Mouse (Mus musculus): Measurements from ENCODE around the gene 0610010F05Rik. TPM values are rescaled to one million over a fixed set of nuclear protein-coding genes. Genes with fewer than 3 reads are reported as not detected.
A peak's percentile ranks its signal among the peaks of the same experiment; 100 is the strongest.
"Not testable (repeated sequence)": the region's sequence is repeated elsewhere in the genome, so short reads cannot be mapped to it uniquely, and the experiment has no call there.

Gene 0610010F05Rik
- polyA plus RNA-seq, 1 experiment from 2014 or later, result 115 TPM

DNA sequence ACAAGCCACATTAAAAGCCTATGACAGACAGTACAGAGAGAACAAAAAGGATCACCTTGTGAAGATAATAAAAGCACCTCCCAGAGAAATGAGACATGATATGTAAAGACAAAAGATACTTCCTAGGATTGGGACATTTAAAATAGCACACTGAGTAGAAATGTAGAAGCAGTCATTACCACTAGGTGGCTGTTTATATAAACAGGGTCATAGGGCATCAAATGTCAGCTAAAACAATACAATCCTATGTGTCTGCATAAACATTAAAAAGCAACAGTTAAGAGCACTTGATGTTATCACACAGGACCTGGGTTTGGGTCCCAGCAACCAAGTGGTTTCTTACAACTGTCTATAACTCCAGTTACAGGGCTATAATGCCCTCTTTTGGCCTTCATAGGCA lies 2.8 kb downstream of the 0610010F05Rik start:
- Histone ChIP-seq H3K4me2 (ENCODE audit: low read length) (no peak overlapping the region), H3K9me3 (ENCODE audit: control insufficient read depth, low read length) (no peaks in the 10 kb centered on the region), H3K4me3 (ENCODE audit: low read length) (no peak overlapping the region), H3K4me1 (ENCODE audit: control insufficient read depth, insufficient read depth, low read depth, low read length) (peaks cover 10% of the 10 kb centered on the region), H3K9ac (ENCODE audit: low read depth, low read length) (no peak overlapping the region), H3K27ac (ENCODE audit: low read depth, low read length) (no peak overlapping the region), H3K36me3 (ENCODE audit: control insufficient read depth, insufficient read depth, low read length) (peaks cover 6% of the 10 kb centered on the region; the same call in 1 of the 2 replicates), H3K27me3 (replicated peaks; ENCODE audit: control insufficient read depth, insufficient read depth, low read length) (no peaks in the 10 kb centered on the region)
- ATAC-seq, result no peak

DNA sequence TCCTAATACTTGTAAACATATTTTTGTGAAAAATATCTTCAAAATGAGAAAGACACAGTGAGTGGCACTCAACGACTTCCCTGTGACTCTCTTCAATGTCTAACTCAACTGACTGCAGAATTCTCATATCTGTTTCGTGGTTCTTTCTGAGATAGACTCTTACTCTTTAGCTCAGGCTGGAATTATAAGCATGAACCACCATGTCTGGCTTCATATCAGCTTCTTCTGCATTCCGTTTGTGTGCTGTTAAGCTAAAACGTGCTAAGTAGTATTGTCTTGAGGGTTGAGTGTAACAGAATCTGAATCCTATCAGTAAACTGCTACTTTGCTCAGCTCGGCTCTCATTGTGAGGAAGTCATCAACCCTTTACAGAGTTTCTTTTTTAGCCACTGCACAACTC lies 14.4 kb downstream of the 0610010F05Rik start:
- no peak overlapping the region for H3K4me3 ChIP-seq (ENCODE audit: low read length)
- H3K4me1 ChIP-seq (ENCODE audit: control insufficient read depth, insufficient read depth, low read depth, low read length), result no peaks in the 10 kb centered on the region
- H3K27ac ChIP-seq (ENCODE audit: low read depth, low read length), result no peak overlapping the region
- no peak for ATAC-seq
- peaks cover 21% of the 10 kb centered on the region for H3K36me3 ChIP-seq (ENCODE audit: control insufficient read depth, insufficient read depth, low read length)
- H3K9me3 ChIP-seq (ENCODE audit: control insufficient read depth, low read length), result no peaks in the 10 kb centered on the region
- no peak overlapping the region for H3K9ac ChIP-seq (ENCODE audit: low read depth, low read length)
- no peaks in the 10 kb centered on the region for H3K27me3 ChIP-seq (replicated peaks; ENCODE audit: control insufficient read depth, insufficient read depth, low read length)
- no peak overlapping the region for H3K4me2 ChIP-seq (ENCODE audit: low read length)
- WGBS, result 87% methylated on average over 5 of the region's 5 CpGs

DNA sequence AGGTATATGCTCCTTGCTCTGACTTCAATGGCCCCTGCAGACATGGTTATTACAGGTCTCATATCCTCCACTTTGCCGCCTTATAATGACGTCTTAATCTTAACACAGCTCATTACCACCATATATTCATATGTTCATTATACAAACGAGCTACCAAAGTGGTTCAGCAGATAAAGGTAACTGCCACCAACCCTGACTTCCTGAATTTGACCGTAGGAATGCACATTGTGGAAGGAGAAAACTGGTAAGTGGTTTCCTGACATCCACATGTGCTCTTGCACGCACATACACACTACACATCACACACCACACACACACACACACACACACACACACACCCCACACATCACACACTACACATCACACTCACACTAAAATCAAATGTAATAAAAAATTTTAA lies 18.9 kb downstream of the 0610010F05Rik start:
- no peaks in the 10 kb centered on the region for H3K4me1 ChIP-seq (ENCODE audit: control insufficient read depth, insufficient read depth, low read depth, low read length)
- no peak for ATAC-seq
- no peaks in the 10 kb centered on the region for H3K27me3 ChIP-seq (replicated peaks; ENCODE audit: control insufficient read depth, insufficient read depth, low read length)
- H3K9ac ChIP-seq (ENCODE audit: low read depth, low read length), result no peak overlapping the region
- H3K4me3 ChIP-seq (ENCODE audit: low read length), result no peak overlapping the region
- no peak overlapping the region for H3K27ac ChIP-seq (ENCODE audit: low read depth, low read length)
- no peaks in the 10 kb centered on the region for H3K9me3 ChIP-seq (ENCODE audit: control insufficient read depth, low read length)
- no peak overlapping the region for H3K4me2 ChIP-seq (ENCODE audit: low read length)
- WGBS, result 87% methylated on average over 5 of the region's 5 CpGs
- peaks cover 12% of the 10 kb centered on the region for H3K36me3 ChIP-seq (ENCODE audit: control insufficient read depth, insufficient read depth, low read length)

DNA sequence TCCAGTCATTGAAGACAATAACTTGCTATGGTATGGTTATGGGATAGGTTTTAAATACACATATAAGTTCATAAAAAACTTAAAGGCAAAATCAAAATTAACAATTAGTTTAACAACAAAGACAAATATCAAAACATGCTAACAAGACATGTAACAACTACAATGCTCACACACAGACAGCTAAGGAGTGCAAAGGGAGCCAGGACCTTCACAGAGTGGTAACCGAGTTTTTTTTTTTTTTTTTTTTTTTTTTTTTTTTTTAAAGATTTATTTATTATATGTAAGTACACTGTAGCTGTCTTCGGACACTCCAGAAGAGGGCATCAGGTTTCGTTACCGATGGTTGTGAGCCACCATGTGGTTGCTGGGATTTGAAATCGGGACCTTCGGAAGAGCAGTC lies 26.1 kb downstream of the 0610010F05Rik start:
- H3K4me3 ChIP-seq (ENCODE audit: low read length); H3K27me3 ChIP-seq (replicated peaks; ENCODE audit: control insufficient read depth, insufficient read depth, low read length); H3K4me2 ChIP-seq (ENCODE audit: low read length); H3K9me3 ChIP-seq (ENCODE audit: control insufficient read depth, low read length); H3K27ac ChIP-seq (ENCODE audit: low read depth, low read length); H3K9ac ChIP-seq (ENCODE audit: low read depth, low read length); H3K4me1 ChIP-seq (ENCODE audit: control insufficient read depth, insufficient read depth, low read depth, low read length); ATAC-seq: not testable (repeated sequence)
- H3K36me3 ChIP-seq (ENCODE audit: control insufficient read depth, insufficient read depth, low read length), result peaks cover 25% of the 10 kb centered on the region
- 90% methylated on average over 6 of the region's 6 CpGs for WGBS

DNA sequence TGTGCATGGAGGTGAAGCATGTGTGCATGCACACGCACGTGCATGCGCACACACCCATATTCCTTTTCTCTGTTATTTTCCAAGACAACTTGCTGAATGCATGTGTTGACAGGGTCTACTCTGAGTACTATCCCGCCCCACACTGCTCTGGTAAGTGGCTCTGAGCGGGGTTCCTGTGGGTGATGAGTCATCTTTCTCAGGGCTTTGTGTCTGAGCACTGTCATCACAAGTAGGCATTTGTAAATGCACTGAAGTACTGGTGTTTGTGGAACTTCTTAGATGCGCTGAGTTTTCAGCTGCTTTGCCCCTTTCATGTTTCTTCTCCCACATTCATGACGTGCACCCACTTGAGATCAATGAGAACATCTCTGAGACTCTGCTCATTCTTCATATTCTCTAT lies 63.3 kb downstream of the 0610010F05Rik start:
- no peaks in the 10 kb centered on the region for H3K4me1 ChIP-seq (ENCODE audit: control insufficient read depth, insufficient read depth, low read depth, low read length)
- peaks cover 19% of the 10 kb centered on the region for H3K36me3 ChIP-seq (ENCODE audit: control insufficient read depth, insufficient read depth, low read length)

DNA sequence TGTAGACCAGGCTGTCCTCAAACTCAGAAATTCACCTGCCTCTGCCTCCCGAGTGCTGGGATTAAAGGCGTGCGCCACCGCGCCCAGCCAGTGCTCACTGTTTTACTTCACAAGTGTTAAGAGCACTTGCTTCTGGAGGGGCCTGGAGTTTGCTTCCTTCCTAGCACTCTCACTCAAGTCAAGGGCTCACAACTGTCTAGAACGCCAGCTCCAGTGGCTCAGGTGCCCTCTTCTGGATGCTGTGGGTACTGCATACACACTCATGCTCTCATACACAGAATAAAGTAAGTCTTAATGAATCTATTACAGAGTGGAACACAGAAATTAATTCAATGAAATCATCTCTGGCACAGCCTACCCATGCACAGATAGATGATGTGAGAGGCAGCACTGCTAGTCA lies 67.7 kb downstream of the 0610010F05Rik start:
- no peak overlapping the region for H3K27ac ChIP-seq (ENCODE audit: low read depth, low read length)
- peaks cover 13% of the 10 kb centered on the region for H3K36me3 ChIP-seq (ENCODE audit: control insufficient read depth, insufficient read depth, low read length)
- no peak overlapping the region for H3K4me2 ChIP-seq (ENCODE audit: low read length)
- no peaks in the 10 kb centered on the region for H3K27me3 ChIP-seq (replicated peaks; ENCODE audit: control insufficient read depth, insufficient read depth, low read length)
- peak; percentile 88 for ATAC-seq
- WGBS, result 59% methylated on average over 6 of the region's 6 CpGs
- no peak overlapping the region for H3K4me3 ChIP-seq (ENCODE audit: low read length)
- H3K9me3 ChIP-seq (ENCODE audit: control insufficient read depth, low read length), result no peaks in the 10 kb centered on the region
- no peak overlapping the region for H3K9ac ChIP-seq (ENCODE audit: low read depth, low read length)
- no peaks in the 10 kb centered on the region for H3K4me1 ChIP-seq (ENCODE audit: control insufficient read depth, insufficient read depth, low read depth, low read length)

More for the DNA sequence above, 63.3 kb downstream of the 0610010F05Rik start:
- H3K4me3 ChIP-seq (ENCODE audit: low read length), result no peak overlapping the region
- H3K27ac ChIP-seq (ENCODE audit: low read depth, low read length), result no peak overlapping the region
- no peak overlapping the region for H3K4me2 ChIP-seq (ENCODE audit: low read length)
- H3K27me3 ChIP-seq (replicated peaks; ENCODE audit: control insufficient read depth, insufficient read depth, low read length), result no peaks in the 10 kb centered on the region
- H3K9me3 ChIP-seq (ENCODE audit: control insufficient read depth, low read length), result no peaks in the 10 kb centered on the region
- ATAC-seq, result no peak
- WGBS, result 94% methylated on average over 7 of the region's 7 CpGs
- H3K9ac ChIP-seq (ENCODE audit: low read depth, low read length), result no peak overlapping the region

DNA sequence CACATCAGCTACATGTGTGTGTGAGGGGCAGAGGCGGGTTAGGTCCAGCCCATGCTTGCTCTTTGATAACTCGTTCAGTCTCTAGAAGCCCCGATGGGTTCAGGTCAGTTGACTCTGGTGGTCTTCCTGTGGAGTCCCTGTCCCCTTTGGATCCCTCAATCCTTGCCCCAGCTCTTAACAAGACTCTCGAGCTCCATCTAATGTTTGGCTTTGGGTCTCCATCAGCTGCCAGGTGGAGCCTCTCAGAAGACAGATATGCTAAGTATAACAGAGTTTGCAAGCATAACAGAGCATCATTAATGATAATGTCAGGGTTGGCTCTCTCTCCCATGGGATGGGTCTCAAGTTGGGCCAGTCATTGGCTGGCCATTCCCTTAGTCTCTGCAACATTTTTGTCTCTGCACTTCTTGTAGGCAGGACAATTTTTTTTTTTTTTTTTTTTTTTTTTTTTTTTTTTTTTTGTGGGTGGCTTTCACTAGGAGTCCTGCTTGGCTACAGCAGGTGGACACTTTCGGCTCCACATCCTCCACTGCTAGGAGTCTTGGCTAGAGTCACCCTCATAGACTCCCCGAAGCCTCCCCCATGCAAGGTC lies 76.3 kb downstream of the 0610010F05Rik start:
- no peaks in the 10 kb centered on the region for H3K9me3 ChIP-seq (ENCODE audit: control insufficient read depth, low read length)
- H3K4me1 ChIP-seq (ENCODE audit: control insufficient read depth, insufficient read depth, low read depth, low read length), result no peaks in the 10 kb centered on the region
- no peaks in the 10 kb centered on the region; the same call in 1 of the 2 replicates for H3K36me3 ChIP-seq (ENCODE audit: control insufficient read depth, insufficient read depth, low read length)
- no peak overlapping the region for H3K27ac ChIP-seq (ENCODE audit: low read depth, low read length)
- H3K4me2 ChIP-seq (ENCODE audit: low read length), result no peak overlapping the region
- H3K4me3 ChIP-seq (ENCODE audit: low read length), result no peak overlapping the region
- H3K27me3 ChIP-seq (replicated peaks; ENCODE audit: control insufficient read depth, insufficient read depth, low read length), result no peaks in the 10 kb centered on the region
- no peak overlapping the region for H3K9ac ChIP-seq (ENCODE audit: low read depth, low read length)
- WGBS, result 63% methylated on average over 6 of the region's 6 CpGs
- ATAC-seq, result no peak

DNA sequence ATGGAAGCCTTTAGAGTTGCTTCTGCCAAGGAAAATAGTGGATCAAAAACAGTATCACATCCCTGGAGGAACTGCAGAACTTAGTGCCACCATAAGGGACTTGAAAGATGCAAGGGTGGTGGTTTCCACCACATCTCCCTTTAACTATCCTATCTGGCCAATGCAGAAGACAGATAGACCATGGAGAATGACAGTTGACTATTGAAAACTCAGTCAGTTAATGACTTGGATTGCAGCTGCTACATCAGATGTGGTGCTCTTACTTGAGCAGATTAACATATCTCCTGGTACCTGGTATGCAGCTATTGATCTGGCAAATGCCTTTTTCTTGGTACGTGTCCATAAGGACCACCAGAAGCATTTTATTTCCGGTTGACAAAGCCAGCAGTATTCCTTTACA lies 96.0 kb downstream of the 0610010F05Rik start:
- H3K9ac ChIP-seq (ENCODE audit: low read depth, low read length), result no peak overlapping the region
- no peak overlapping the region for H3K4me3 ChIP-seq (ENCODE audit: low read length)
- no peaks in the 10 kb centered on the region for H3K36me3 ChIP-seq (ENCODE audit: control insufficient read depth, insufficient read depth, low read length)
- no peak overlapping the region for H3K4me2 ChIP-seq (ENCODE audit: low read length)
- no peaks in the 10 kb centered on the region for H3K9me3 ChIP-seq (ENCODE audit: control insufficient read depth, low read length)
- no peak overlapping the region for H3K27ac ChIP-seq (ENCODE audit: low read depth, low read length)
- no peak for ATAC-seq
- H3K4me1 ChIP-seq (ENCODE audit: control insufficient read depth, insufficient read depth, low read depth, low read length), result no peaks in the 10 kb centered on the region
- H3K27me3 ChIP-seq (replicated peaks; ENCODE audit: control insufficient read depth, insufficient read depth, low read length), result no peaks in the 10 kb centered on the region
- WGBS, result 89% methylated on average over 2 of the region's 2 CpGs

DNA sequence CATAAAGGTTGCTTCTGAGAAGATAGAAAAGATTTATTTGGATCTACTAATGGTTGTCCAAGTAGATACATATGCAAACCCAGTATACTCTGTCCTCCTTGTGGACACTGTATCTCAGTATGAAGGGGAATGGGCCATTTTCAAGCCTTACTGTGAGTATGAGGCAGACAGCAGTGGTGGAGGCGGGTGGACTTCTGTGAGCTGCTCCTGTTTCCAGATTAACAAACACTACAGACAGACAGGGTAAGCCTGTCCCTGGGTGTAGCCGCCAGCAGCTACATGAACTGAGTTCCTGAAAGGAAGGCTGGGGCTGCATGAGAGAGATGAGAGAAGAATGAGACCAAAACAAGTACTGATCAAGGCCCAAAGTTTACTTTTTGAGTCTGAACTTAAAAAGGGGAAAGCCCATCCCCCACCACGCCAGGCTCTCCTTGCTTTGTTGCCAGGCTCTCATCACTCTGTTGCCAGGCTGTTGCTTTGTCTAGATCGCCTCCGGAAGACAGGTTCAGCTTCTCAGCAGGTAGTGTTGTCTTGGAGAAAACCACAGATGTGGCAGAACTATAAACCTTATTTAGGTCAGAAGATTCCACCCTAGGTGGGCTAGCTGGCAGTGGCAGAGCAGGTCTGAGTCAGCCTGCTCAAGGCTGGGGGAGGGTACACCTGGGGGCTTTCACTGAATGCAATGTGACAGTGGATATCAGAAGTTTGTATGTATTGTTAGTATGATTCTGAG lies 112.8 kb downstream of the 0610010F05Rik start, which contains the start of gene 1700093K21Rik:
1700093K21Rik (minus strand) TSS at position 683 of the 733 bp plus-strand sequence.
- Histone ChIP-seq H3K4me2 (ENCODE audit: low read length) (no peak within 1 kb of the TSS), H3K9me3 (ENCODE audit: control insufficient read depth, low read length) (no peaks in the 10 kb centered on the region), H3K36me3 (ENCODE audit: control insufficient read depth, insufficient read depth, low read length) (no peaks in the 10 kb centered on the region), H3K4me3 (ENCODE audit: low read length) (no peak within 1 kb of the TSS), H3K4me1 (ENCODE audit: control insufficient read depth, insufficient read depth, low read depth, low read length) (no peaks in the 10 kb centered on the region), H3K27ac (ENCODE audit: low read depth, low read length) (no peak within 1 kb of the TSS), H3K27me3 (replicated peaks; ENCODE audit: control insufficient read depth, insufficient read depth, low read length) (no peaks in the 10 kb centered on the region), H3K9ac (ENCODE audit: low read depth, low read length) (no peak within 1 kb of the TSS)
- WGBS, result 32% methylated on average over 5 of the region's 5 CpGs
- no peak for ATAC-seq
